Mouse (Mus musculus): ENCODE data around the gene Rgs4. TPM values are rescaled to one million over a fixed set of nuclear protein-coding genes. Genes with fewer than 3 reads are reported as not detected.

Gene Rgs4
- total and polyA plus RNA-seq, 2 experiments from 2014 or later, result 4.4 to 6.7 TPM

DNA sequence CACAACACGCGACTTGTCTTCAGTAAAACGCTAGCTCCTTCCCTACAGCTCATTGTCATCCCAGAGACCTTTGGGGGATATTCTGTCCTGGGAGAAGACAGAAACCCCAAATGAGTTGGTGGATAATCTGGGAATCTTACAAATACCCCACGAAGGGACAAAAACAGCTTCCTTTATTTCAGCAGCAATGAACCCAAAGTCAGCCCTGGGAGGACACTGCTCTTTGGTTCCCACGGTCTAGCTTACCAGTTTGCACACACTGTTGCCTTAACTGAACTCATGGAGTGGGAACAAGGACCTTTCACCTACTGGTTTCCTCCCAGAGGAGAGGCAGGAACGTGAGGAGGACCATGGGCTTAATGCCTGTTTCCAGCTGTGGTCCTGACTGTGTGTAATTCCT, 10.2 kb downstream of the Rgs4 start:
- H3K4me1 ChIP-seq (ENCODE audit: control insufficient read depth, insufficient read depth), result no peaks in the 10 kb centered on the region
- H3K36me3 ChIP-seq (replicated peaks; ENCODE audit: control insufficient read depth, insufficient read depth, low read length), result no peaks in the 10 kb centered on the region
- no peak for TF ChIP-seq EP300 (IDR thresholded peaks at IDR 0.05; ENCODE audit: low read depth)
- no peak for TF ChIP-seq CTCF (IDR thresholded peaks at IDR 0.05; ENCODE audit: low read depth)
- DNase-seq (ENCODE audit: low spot score), result no peak
- no peak overlapping the region for H3K4me3 ChIP-seq (ENCODE audit: low read depth, low read length)
- H3K27me3 ChIP-seq (ENCODE audit: control insufficient read depth, insufficient read depth, low read length), result no peaks in the 10 kb centered on the region
- 76% methylated on average over 6 of the region's 6 CpGs for WGBS
- no peak overlapping the region for H3K27ac ChIP-seq (ENCODE audit: low read depth)
- ATAC-seq (ENCODE audit: insufficient read depth, low read depth), result no peak
- H3K9me3 ChIP-seq (replicated peaks; ENCODE audit: control insufficient read depth, low read length), result no peaks in the 10 kb centered on the region
- no peak overlapping the region for H3K9ac ChIP-seq (replicated peaks; ENCODE audit: low read depth, low read length)
- no peak overlapping the region for H3K4me2 ChIP-seq (ENCODE audit: low read depth, low read length)

DNA sequence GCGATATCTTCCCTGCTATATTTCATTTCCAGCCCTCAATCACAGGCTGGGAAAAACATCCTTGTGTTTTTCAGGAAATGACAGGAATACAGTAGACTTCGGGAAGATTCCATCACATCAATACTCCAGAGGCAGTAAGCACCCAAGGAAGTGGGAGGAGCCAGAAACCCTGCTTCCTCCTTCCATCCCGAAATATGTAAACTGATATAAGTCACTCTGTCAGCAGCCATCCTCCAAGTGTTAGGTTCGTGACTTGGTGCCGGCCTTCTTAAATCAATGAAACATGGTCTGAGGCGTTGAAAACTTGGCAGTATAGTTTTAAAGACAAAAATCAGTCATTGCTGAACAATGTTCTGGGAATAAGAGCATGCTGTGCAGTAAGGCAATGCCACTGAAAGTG, 11.3 kb downstream of the Rgs4 start:
- Histone ChIP-seq H3K4me2 (ENCODE audit: low read depth, low read length) (no peak overlapping the region), H3K27me3 (ENCODE audit: control insufficient read depth, insufficient read depth, low read length) (no peaks in the 10 kb centered on the region), H3K36me3 (replicated peaks; ENCODE audit: control insufficient read depth, insufficient read depth, low read length) (no peaks in the 10 kb centered on the region), H3K27ac (ENCODE audit: low read depth) (no peak overlapping the region), H3K9ac (replicated peaks; ENCODE audit: low read depth, low read length) (no peak overlapping the region), H3K9me3 (replicated peaks; ENCODE audit: control insufficient read depth, low read length) (no peaks in the 10 kb centered on the region), H3K4me1 (ENCODE audit: control insufficient read depth, insufficient read depth) (no peaks in the 10 kb centered on the region), H3K4me3 (ENCODE audit: low read depth, low read length) (no peak overlapping the region)
- TF ChIP-seq CTCF (IDR thresholded peaks at IDR 0.05; ENCODE audit: low read depth) (no peak), EP300 (IDR thresholded peaks at IDR 0.05; ENCODE audit: low read depth) (no peak)
- DNase-seq (ENCODE audit: low spot score), result no peak
- 61% methylated on average over 6 of the region's 6 CpGs for WGBS
- no peak for ATAC-seq (ENCODE audit: insufficient read depth, low read depth)

DNA sequence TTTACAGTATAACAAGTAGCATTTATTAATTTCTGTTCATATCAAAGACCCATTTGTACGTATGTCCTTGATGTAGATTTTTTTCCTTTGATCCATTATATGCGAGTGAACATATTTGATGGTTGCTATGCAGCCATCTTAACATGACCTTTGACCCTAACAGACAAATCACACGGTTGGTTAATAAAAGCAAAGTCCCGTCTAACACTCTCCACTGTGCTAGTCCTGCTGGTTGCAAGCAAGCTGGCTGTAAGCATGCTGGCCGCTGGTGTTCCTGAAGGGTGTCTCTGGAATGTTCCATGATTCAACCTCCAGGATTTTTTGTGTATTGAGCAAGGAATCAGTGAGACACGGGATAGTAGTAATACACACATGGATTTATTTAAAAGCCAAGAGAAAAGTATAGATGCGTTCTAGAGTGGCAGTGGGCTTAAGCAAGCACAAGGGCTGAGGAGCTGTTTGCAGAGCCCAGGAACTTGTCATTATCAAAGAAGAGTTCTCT, 16.8 kb downstream of the Rgs4 start:
- Histone ChIP-seq H3K27me3 (ENCODE audit: control insufficient read depth, insufficient read depth, low read length) (no peaks in the 10 kb centered on the region), H3K9ac (replicated peaks; ENCODE audit: low read depth, low read length) (no peak overlapping the region), H3K27ac (ENCODE audit: low read depth) (no peak overlapping the region), H3K4me2 (ENCODE audit: low read depth, low read length) (no peak overlapping the region), H3K36me3 (replicated peaks; ENCODE audit: control insufficient read depth, insufficient read depth, low read length) (no peaks in the 10 kb centered on the region), H3K4me3 (ENCODE audit: low read depth, low read length) (no peak overlapping the region), H3K9me3 (replicated peaks; ENCODE audit: control insufficient read depth, low read length) (no peaks in the 10 kb centered on the region), H3K4me1 (ENCODE audit: control insufficient read depth, insufficient read depth) (no peaks in the 10 kb centered on the region)
- TF ChIP-seq CTCF (IDR thresholded peaks at IDR 0.05; ENCODE audit: low read depth), result no peak
- TF ChIP-seq EP300 (IDR thresholded peaks at IDR 0.05; ENCODE audit: low read depth), result no peak
- DNase-seq (ENCODE audit: low spot score) (no peak), ATAC-seq (ENCODE audit: insufficient read depth, low read depth) (no peak)
- 70% methylated on average over 7 of the region's 7 CpGs for WGBS

- DNase-seq (ENCODE audit: low spot score), result no peak
- 60% methylated on average over 3 of the region's 3 CpGs for WGBS
These were observed 21.1 kb downstream of the Rgs4 start for GRCm38 (mm10) chr1:169726319-169726718.

GRCm38 (mm10) chr1:169721836-169722235, 25.6 kb downstream of the Rgs4 start:
- H3K27ac ChIP-seq (ENCODE audit: low read depth), result no peak overlapping the region
- DNase-seq (ENCODE audit: low spot score) (no peak), ATAC-seq (ENCODE audit: insufficient read depth, low read depth) (no peak)
- H3K4me1 ChIP-seq (ENCODE audit: control insufficient read depth, insufficient read depth), result no peaks in the 10 kb centered on the region
- H3K36me3 ChIP-seq (replicated peaks; ENCODE audit: control insufficient read depth, insufficient read depth, low read length), result no peaks in the 10 kb centered on the region
- H3K4me2 ChIP-seq (ENCODE audit: low read depth, low read length), result no peak overlapping the region
- H3K9me3 ChIP-seq (replicated peaks; ENCODE audit: control insufficient read depth, low read length), result no peaks in the 10 kb centered on the region
- no peak overlapping the region for H3K4me3 ChIP-seq (ENCODE audit: low read depth, low read length)
- no peaks in the 10 kb centered on the region for H3K27me3 ChIP-seq (ENCODE audit: control insufficient read depth, insufficient read depth, low read length)
- H3K9ac ChIP-seq (replicated peaks; ENCODE audit: low read depth, low read length), result no peak overlapping the region
- WGBS, result 65% methylated on average over 2 of the region's 2 CpGs
- TF ChIP-seq CTCF (IDR thresholded peaks at IDR 0.05; ENCODE audit: low read depth) (no peak), EP300 (IDR thresholded peaks at IDR 0.05; ENCODE audit: low read depth) (no peak)

More at GRCm38 (mm10) chr1:169726319-169726718, 21.1 kb downstream of the Rgs4 start:
- H3K27me3 ChIP-seq (ENCODE audit: control insufficient read depth, insufficient read depth, low read length), result no peaks in the 10 kb centered on the region
- no peak overlapping the region for H3K27ac ChIP-seq (ENCODE audit: low read depth)
- no peak overlapping the region for H3K9ac ChIP-seq (replicated peaks; ENCODE audit: low read depth, low read length)
- no peak for ATAC-seq (ENCODE audit: insufficient read depth, low read depth)
- H3K9me3 ChIP-seq (replicated peaks; ENCODE audit: control insufficient read depth, low read length), result no peaks in the 10 kb centered on the region
- TF ChIP-seq EP300 (IDR thresholded peaks at IDR 0.05; ENCODE audit: low read depth), result no peak
- TF ChIP-seq CTCF (IDR thresholded peaks at IDR 0.05; ENCODE audit: low read depth), result no peak
- no peak overlapping the region for H3K4me2 ChIP-seq (ENCODE audit: low read depth, low read length)
- H3K36me3 ChIP-seq (replicated peaks; ENCODE audit: control insufficient read depth, insufficient read depth, low read length), result no peaks in the 10 kb centered on the region
- H3K4me3 ChIP-seq (ENCODE audit: low read depth, low read length), result no peak overlapping the region
- no peaks in the 10 kb centered on the region for H3K4me1 ChIP-seq (ENCODE audit: control insufficient read depth, insufficient read depth)

DNA sequence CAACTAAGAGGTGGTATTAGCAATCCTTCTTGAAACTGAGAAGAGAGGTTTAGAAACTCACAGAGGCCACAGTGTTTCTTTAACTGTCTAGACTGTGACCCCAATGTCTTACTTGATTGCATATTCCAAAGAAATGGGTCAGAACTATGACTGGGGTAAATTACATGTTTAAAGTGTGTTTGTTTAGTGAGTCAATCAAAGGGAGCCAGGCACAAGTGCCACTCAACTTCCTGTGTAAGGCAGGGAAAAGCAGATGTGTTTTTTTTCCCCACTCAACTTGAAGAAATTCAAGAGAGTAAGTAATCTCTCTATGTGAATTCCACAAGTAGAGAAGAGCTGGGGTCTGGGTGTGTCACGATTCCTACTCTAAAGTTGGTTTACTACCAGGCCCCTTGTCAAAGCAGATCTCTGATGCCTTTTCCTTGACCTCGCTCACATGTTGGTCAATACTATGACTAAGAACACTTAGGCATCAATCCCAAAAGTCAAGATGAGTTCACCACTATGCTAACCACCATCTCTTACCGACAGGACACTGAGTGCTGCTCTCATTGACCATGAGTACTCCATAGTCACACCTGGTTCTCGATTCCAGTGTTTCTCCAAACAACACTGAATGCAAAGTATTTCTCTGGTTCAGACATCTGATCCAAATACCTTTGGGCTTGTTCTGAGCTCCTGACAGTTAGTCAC, 42.9 kb downstream of the Rgs4 start:
- Histone ChIP-seq H3K9ac (replicated peaks; ENCODE audit: low read depth, low read length) (no peak overlapping the region), H3K9me3 (replicated peaks; ENCODE audit: control insufficient read depth, low read length) (no peaks in the 10 kb centered on the region), H3K27ac (ENCODE audit: low read depth) (no peak overlapping the region), H3K36me3 (replicated peaks; ENCODE audit: control insufficient read depth, insufficient read depth, low read length) (no peaks in the 10 kb centered on the region), H3K4me3 (ENCODE audit: low read depth, low read length) (no peak overlapping the region), H3K4me1 (ENCODE audit: control insufficient read depth, insufficient read depth) (no peaks in the 10 kb centered on the region), H3K27me3 (ENCODE audit: control insufficient read depth, insufficient read depth, low read length) (no peaks in the 10 kb centered on the region), H3K4me2 (ENCODE audit: low read depth, low read length) (no peak overlapping the region)
- no peak for TF ChIP-seq CTCF (IDR thresholded peaks at IDR 0.05; ENCODE audit: low read depth)
- no peak for TF ChIP-seq EP300 (IDR thresholded peaks at IDR 0.05; ENCODE audit: low read depth)
- DNase-seq (ENCODE audit: low spot score), result no peak
- ATAC-seq (ENCODE audit: insufficient read depth, low read depth), result no peak
- 74% methylated on average over 4 of the region's 4 CpGs for WGBS
